Mouse (Mus musculus) heart, adult 2 months (tissue): Measurements from ENCODE around the gene Msln. TPM values are rescaled to one million over a fixed set of nuclear protein-coding genes. Genes with fewer than 3 reads are reported as not detected.
A peak's percentile ranks its signal among the peaks of the same experiment; 100 is the strongest.

Experiments
- DNase-seq, 2 experiments: peaks; one replicate each; pipeline ENCODE4 v3.0.0; 2021
- H3K27ac ChIP-seq: fragments of 200-600 bp; 2 replicates; pipeline ENCODE4 v1.8.1; 2022
- H3K27me3 ChIP-seq: fragments of 200-500 bp; 2 replicates; pipeline ENCODE4 v1.6.1; 2012; ENCODE audit warnings: mild to moderate bottlenecking, low read length, inconsistent platforms, mixed read lengths; ENCODE audit not compliant: control insufficient read depth, insufficient read depth
- H3K36me3 ChIP-seq: fragments of 200-500 bp; 2 replicates; pipeline ENCODE4 v1.6.1; 2012; ENCODE audit warnings: low read length, inconsistent platforms; ENCODE audit not compliant: control insufficient read depth, insufficient read depth
- H3K4me1 ChIP-seq: fragments of 200-500 bp; 2 replicates; pipeline ENCODE4 v1.6.1; 2011; ENCODE audit warnings: low read length; ENCODE audit not compliant: control insufficient read depth, insufficient read depth
- H3K4me3 ChIP-seq: fragments of 200-600 bp; 2 replicates; pipeline ENCODE4 v1.8.1; 2022
- H3K79me2 ChIP-seq: fragments of 200-500 bp; replicated peaks from 2 replicates; pipeline ENCODE4 v1.6.1; 2012; ENCODE audit warnings: mild to moderate bottlenecking, inconsistent platforms, low read length, moderate library complexity, mixed read lengths; ENCODE audit not compliant: control insufficient read depth, insufficient read depth
- H3K9ac ChIP-seq: fragments of 200-500 bp; 2 replicates; pipeline ENCODE4 v1.6.1; 2012; ENCODE audit warnings: low read depth, mild to moderate bottlenecking, control low read depth, inconsistent platforms, low read length, mixed read lengths
- CTCF ChIP-seq: fragments of 200-600 bp; IDR thresholded peaks from 2 replicates; pipeline ENCODE4 v1.8.1; 2022; ENCODE audit warnings: antibody characterized with exemption, mild to moderate bottlenecking, moderate library complexity
- EP300 ChIP-seq: fragments of 200-500 bp; IDR thresholded peaks from 2 replicates; pipeline ENCODE4 v1.6.1; 2011; ENCODE audit warnings: low read depth, low read length, control low read depth; ENCODE audit not compliant: insufficient read depth
- POLR2A ChIP-seq: fragments of 200-500 bp; IDR thresholded peaks from 2 replicates; pipeline ENCODE4 v1.6.1; 2011; ENCODE audit warnings: mild to moderate bottlenecking, low read depth, low read length, control low read depth; ENCODE audit not compliant: insufficient read depth
- WGBS: fragments of 180-500 bp; shearing (Covaris S2); methylation state at CpG from one replicate; pipeline ENCODE4 v1.1.7; 2018; 5-methylcytosine and 5-hydroxymethylcytosine counted together
- intact Hi-C: fragments of 180-260 bp; cut with DNase I; formaldehyde crosslinking; loops from one replicate; pipeline ENCODE4 v1.15.1; 2025
- microRNA-seq, 2 experiments: library from miRNA; unstranded; fragments of <30 nt; microRNA quantifications; one replicate each; pipeline ENCODE4 v1.2.0; 2021
- polyA plus RNA-seq: library from polyadenylated mRNA; depleted of rRNA; stranded (reverse); fragments of >200 nt; gene quantifications from 2 replicates; pipeline ENCODE4 v1.2.3, GENCODE M21; 2012; rRNA removed
- total RNA-seq, 2 experiments: library from RNA; stranded (reverse); gene quantifications; 2 replicates each; pipeline ENCODE4 v1.2.3; 2021

The Msln gene
- total and polyA plus RNA-seq, 3 experiments, result 13.2 to 24.7 (median 16.6) TPM

DNA sequence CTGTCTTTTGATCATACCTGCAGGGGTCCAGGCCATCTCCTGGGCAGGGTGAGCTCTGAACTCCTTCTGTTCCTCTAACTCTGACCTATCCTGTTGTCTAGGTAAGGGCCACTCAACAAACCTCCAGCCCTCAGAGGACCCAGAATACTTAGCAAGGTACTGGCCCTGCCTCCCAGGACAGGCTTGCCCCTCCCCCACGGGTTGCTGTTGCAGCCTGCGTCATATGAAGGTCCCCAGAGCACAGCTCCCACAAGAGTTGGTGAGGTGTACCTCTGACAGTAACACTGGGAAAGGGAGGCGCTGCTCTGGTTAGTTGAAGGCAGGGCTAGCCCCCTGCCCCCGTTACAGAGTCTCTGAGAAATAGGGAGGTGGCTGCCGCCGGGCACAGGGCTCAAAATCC is 38.0 kb downstream of the Msln start:
- Histone ChIP-seq H3K4me1 (no peaks in the 10 kb centered on the region), H3K79me2 (no peaks in the 10 kb centered on the region), H3K27ac (no peak overlapping the region), H3K27me3 (peaks cover 2% of the 10 kb centered on the region; the same call in 1 of the 2 replicates), H3K9ac (no peak overlapping the region), H3K36me3 (no peaks in the 10 kb centered on the region), H3K4me3 (no peak overlapping the region)
- WGBS, result 15% methylated on average over 6 of the region's 6 CpGs
- intact Hi-C loops, result no loop called here
- no peak for TF ChIP-seq CTCF
- no peak for TF ChIP-seq EP300
- no peak for TF ChIP-seq POLR2A
- DNase-seq, result peak in 1 of 2 experiments; percentile 10

DNA sequence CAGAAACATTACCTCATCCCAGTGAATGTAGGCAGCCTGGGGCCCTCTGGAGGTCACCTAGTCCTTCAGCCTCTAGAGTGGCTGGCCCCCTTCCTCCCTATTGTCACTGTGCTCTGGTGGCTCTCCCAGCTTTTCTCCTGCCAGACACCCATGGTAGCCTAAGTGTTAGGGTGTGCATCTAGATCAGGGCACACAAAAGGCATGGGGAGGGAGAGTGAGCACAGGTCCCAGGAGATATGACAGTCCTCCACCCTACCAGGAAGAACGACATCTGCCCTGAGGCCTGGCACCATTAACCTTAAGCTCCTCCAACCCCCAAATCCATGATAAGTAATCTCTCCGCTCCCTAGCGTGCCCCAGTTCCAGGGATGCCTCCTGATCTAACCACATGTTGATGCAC is 38.6 kb downstream of the Msln start:
- 62% methylated on average over 3 of the region's 3 CpGs for WGBS
- no peak for DNase-seq
- intact Hi-C loops, result no loop called here
- no peak overlapping the region for H3K27ac ChIP-seq
- no peaks in the 10 kb centered on the region for H3K79me2 ChIP-seq
- no peaks in the 10 kb centered on the region for H3K4me1 ChIP-seq
- H3K9ac ChIP-seq, result no peak overlapping the region
- TF ChIP-seq POLR2A (no peak), EP300 (no peak), CTCF (no peak)
- peaks cover 2% of the 10 kb centered on the region; the same call in 1 of the 2 replicates for H3K27me3 ChIP-seq
- no peaks in the 10 kb centered on the region for H3K36me3 ChIP-seq
- no peak overlapping the region for H3K4me3 ChIP-seq

- WGBS, result 55% methylated on average over 4 of the region's 4 CpGs
- H3K27ac ChIP-seq, result no peak overlapping the region
- no peak for TF ChIP-seq POLR2A
- no peak for TF ChIP-seq CTCF
- H3K36me3 ChIP-seq, result no peaks in the 10 kb centered on the region
- no peak overlapping the region for H3K4me3 ChIP-seq
- intact Hi-C loops, result no loop called here
- DNase-seq, result no peak
- no peaks in the 10 kb centered on the region for H3K79me2 ChIP-seq
- H3K27me3 ChIP-seq, result no peaks in the 10 kb centered on the region
- no peaks in the 10 kb centered on the region for H3K4me1 ChIP-seq
- no peak overlapping the region for H3K9ac ChIP-seq
These were observed 43.0 kb downstream of the Msln start for GRCm38 (mm10) chr17:25711136-25711535.

GRCm38 (mm10) chr17:25709994-25710393 is 44.2 kb downstream of the Msln start:
- no peaks in the 10 kb centered on the region for H3K36me3 ChIP-seq
- DNase-seq, result no peak
- intact Hi-C loops, result no loop called here
- TF ChIP-seq CTCF (no peak), EP300 (no peak), POLR2A (no peak)
- no peaks in the 10 kb centered on the region for H3K4me1 ChIP-seq
- 95% methylated on average over 2 of the region's 2 CpGs for WGBS
- H3K27me3 ChIP-seq, result no peaks in the 10 kb centered on the region
- H3K9ac ChIP-seq, result no peak overlapping the region
- no peak overlapping the region for H3K4me3 ChIP-seq
- H3K79me2 ChIP-seq, result no peaks in the 10 kb centered on the region
- no peak overlapping the region for H3K27ac ChIP-seq

- H3K4me3 ChIP-seq, result no peak overlapping the region
- no peaks in the 10 kb centered on the region for H3K4me1 ChIP-seq
- intact Hi-C loops, result no loop called here
- H3K27me3 ChIP-seq, result 0 out of 2 replicates have a peak, but pooled peaks cover 1% of the 10 kb centered on the region
- H3K36me3 ChIP-seq, result no peaks in the 10 kb centered on the region
- no peaks in the 10 kb centered on the region for H3K79me2 ChIP-seq
- no peak overlapping the region for H3K27ac ChIP-seq
- no peak for DNase-seq
- WGBS, result 55% methylated on average over 9 of the region's 9 CpGs
- TF ChIP-seq CTCF (peak; percentile 31), EP300 (no peak)
- no peak overlapping the region for H3K9ac ChIP-seq
These were observed 53.2 kb downstream of the Msln start for GRCm38 (mm10) chr17:25700863-25701496.

Small RNAs within 50 kb of the gene (microRNA-seq; reads per million reads assigned to microRNA genes)
- gene Gm25083 (0 reads per million in 2 experiments), gene Mir6966 (2.2 to 3.1 reads per million in 2 experiments)

Other genes with a start within 250 kb of the Msln start
- under 1 TPM; 0.30 to 0.44 TPM for gene Sox8, start 183.7 kb downstream of the Msln start, total RNA-seq
- 0.57 and 0.67 TPM in 2 replicates for gene Sox8, start 183.7 kb downstream of the Msln start, polyA plus RNA-seq
- gene Lmf1, start 175.3 kb downstream of the Msln start, total RNA-seq, result 10 to 100 TPM; 28.7 to 33.5 TPM
- gene Lmf1, start 175.3 kb downstream of the Msln start, polyA plus RNA-seq, result 32.7 and 41.8 TPM in 2 replicates
- gene Gng13, start 37.2 kb downstream of the Msln start, total RNA-seq, result under 1 TPM in 1 of 2 experiments, not detected in 1; 0.81 TPM
- 0.27 and 0.35 TPM in 2 replicates for gene Gng13, start 37.2 kb downstream of the Msln start, polyA plus RNA-seq
- gene Chtf18, start 27.0 kb downstream of the Msln start, total RNA-seq, result 1 to 10 TPM; 1.3 to 1.6 TPM
- 0.85 and 1.7 TPM in 2 replicates for gene Chtf18, start 27.0 kb downstream of the Msln start, polyA plus RNA-seq
- gene Rpusd1, start 26.7 kb downstream of the Msln start, total RNA-seq, result 1 to 10 TPM; 4.2 to 5.1 TPM
- gene Rpusd1, start 26.7 kb downstream of the Msln start, polyA plus RNA-seq, result 18.0 and 18.3 TPM in 2 replicates
- gene Mslnl, start 18.3 kb downstream of the Msln start, total RNA-seq, result not detected
- gene Mslnl, start 18.3 kb downstream of the Msln start, polyA plus RNA-seq, result 0.10 and 0.26 TPM in 2 replicates
- gene Narfl, start 19.4 kb upstream of the Msln start, total RNA-seq, result 10 to 100 TPM; 42.1 to 45.1 TPM
- gene Narfl, start 19.4 kb upstream of the Msln start, polyA plus RNA-seq, result 36.4 and 52.6 TPM in 2 replicates
- gene Haghl, start 31.3 kb upstream of the Msln start, total RNA-seq, result 1 to 10 TPM; 6.4 to 7.7 TPM
- 19.5 and 23.4 TPM in 2 replicates for gene Haghl, start 31.3 kb upstream of the Msln start, polyA plus RNA-seq
- not detected for gene Ccdc78, start 32.2 kb upstream of the Msln start, total RNA-seq
- gene Ccdc78, start 32.2 kb upstream of the Msln start, polyA plus RNA-seq, result 1.1 TPM in 1 of 2 replicates, not detected in the other
- gene Fam173a, start 38.5 kb upstream of the Msln start, total RNA-seq, result 10 to 100 TPM; 30.8 to 38.3 TPM
- gene Fam173a, start 38.5 kb upstream of the Msln start, polyA plus RNA-seq, result 49.7 and 63.6 TPM in 2 replicates
- gene AC134908.4, start 41.3 kb upstream of the Msln start, total RNA-seq, result not detected
- gene AC134908.4, start 41.3 kb upstream of the Msln start, polyA plus RNA-seq, result not detected in 2 replicates
- 10 to 100 TPM; 49.0 to 54.6 TPM for gene Metrn, start 42.8 kb upstream of the Msln start, total RNA-seq
- 43.3 and 47.9 TPM in 2 replicates for gene Metrn, start 42.8 kb upstream of the Msln start, polyA plus RNA-seq
- 1 to 10 TPM; 1.1 to 1.4 TPM for gene Fbxl16, start 54.7 kb upstream of the Msln start, total RNA-seq
- gene Fbxl16, start 54.7 kb upstream of the Msln start, polyA plus RNA-seq, result 2.3 and 3.2 TPM in 2 replicates
- 10 to 100 TPM; 11.0 to 11.1 TPM for gene Wdr24, start 69.2 kb upstream of the Msln start, total RNA-seq
- gene Wdr24, start 69.2 kb upstream of the Msln start, polyA plus RNA-seq, result 20.4 and 22.9 TPM in 2 replicates
- gene Jmjd8, start 74.5 kb upstream of the Msln start, total RNA-seq, result 10 to 100 TPM; 32.7 to 36.9 TPM
- gene Jmjd8, start 74.5 kb upstream of the Msln start, polyA plus RNA-seq, result 47.2 and 48.9 TPM in 2 replicates
- gene Stub1, start 79.0 kb upstream of the Msln start, total RNA-seq, result 100 to 1,000 TPM; 105 to 129 TPM
- gene Stub1, start 79.0 kb upstream of the Msln start, polyA plus RNA-seq, result 147 and 174 TPM in 2 replicates
- under 1 TPM; 0.55 to 0.82 TPM for gene Rhbdl1, start 82.9 kb upstream of the Msln start, total RNA-seq
- 3.8 and 4.9 TPM in 2 replicates for gene Rhbdl1, start 82.9 kb upstream of the Msln start, polyA plus RNA-seq
- 1 to 10 TPM; 2.4 to 2.9 TPM for gene Gm20683, start 87.4 kb upstream of the Msln start, total RNA-seq
- 13.9 and 21.6 TPM in 2 replicates for gene Gm20683, start 87.4 kb upstream of the Msln start, polyA plus RNA-seq
- 100 to 1,000 TPM; 120 to 139 TPM for gene Rhot2, start 90.5 kb upstream of the Msln start, total RNA-seq
- gene Rhot2, start 90.5 kb upstream of the Msln start, polyA plus RNA-seq, result 209 and 257 TPM in 2 replicates
- gene Wdr90, start 107.1 kb upstream of the Msln start, total RNA-seq, result 1 to 10 TPM; 1.2 to 1.3 TPM
- 8.0 and 8.5 TPM in 2 replicates for gene Wdr90, start 107.1 kb upstream of the Msln start, polyA plus RNA-seq
- 100 to 1,000 TPM; 234 to 288 TPM for gene Mcrip2, start 114.4 kb upstream of the Msln start, total RNA-seq
- gene Mcrip2, start 114.4 kb upstream of the Msln start, polyA plus RNA-seq, result 189 and 254 TPM in 2 replicates
- gene Mettl26, start 120.7 kb upstream of the Msln start, total RNA-seq, result 10 to 100 TPM; 12.7 TPM
- gene Mettl26, start 120.7 kb upstream of the Msln start, polyA plus RNA-seq, result 24.8 and 30.5 TPM in 2 replicates
- gene Wfikkn1, start 126.5 kb upstream of the Msln start, total RNA-seq, result under 1 TPM; 0.50 to 0.82 TPM
- 0.29 and 0.44 TPM in 2 replicates for gene Wfikkn1, start 126.5 kb upstream of the Msln start, polyA plus RNA-seq
- 10 to 100 TPM; 15.2 to 17.6 TPM for gene Rab40c, start 165.3 kb upstream of the Msln start, total RNA-seq
- 20.5 and 33.8 TPM in 2 replicates for gene Rab40c, start 165.3 kb upstream of the Msln start, polyA plus RNA-seq
- 10 to 100 TPM; 40.8 to 48.7 TPM for gene Pigq, start 190.6 kb upstream of the Msln start, total RNA-seq
- 74.7 and 115 TPM in 2 replicates for gene Pigq, start 190.6 kb upstream of the Msln start, polyA plus RNA-seq
- under 1 TPM; 0.10 to 0.30 TPM for gene Nhlrc4, start 190.6 kb upstream of the Msln start, total RNA-seq
- 0.15 and 2.8 TPM in 2 replicates for gene Nhlrc4, start 190.6 kb upstream of the Msln start, polyA plus RNA-seq
- under 1 TPM; 0.27 to 0.37 TPM for gene A930017K11Rik, start 198.2 kb upstream of the Msln start, total RNA-seq
- gene A930017K11Rik, start 198.2 kb upstream of the Msln start, polyA plus RNA-seq, result 0.44 and 0.61 TPM in 2 replicates
- 1 to 10 TPM; 6.1 to 7.4 TPM for gene Capn15, start 231.4 kb upstream of the Msln start, total RNA-seq
- 15.1 and 15.5 TPM in 2 replicates for gene Capn15, start 231.4 kb upstream of the Msln start, polyA plus RNA-seq